Mouse (Mus musculus): ENCODE results near the gene Arhgap10. TPM values are rescaled to one million over a fixed set of nuclear protein-coding genes. Genes with fewer than 3 reads are reported as not detected.

Gene Arhgap10
- total RNA-seq, 1 experiment from 2014 or later: 20.6 TPM

- DNase-seq: no peak
These were observed 237.8 kb downstream of the Arhgap10 start for GRCm38 (mm10) chr8:77279977-77280376.

- DNase-seq: no peak
These were observed 239.5 kb downstream of the Arhgap10 start for GRCm38 (mm10) chr8:77278246-77278645.

GRCm38 (mm10) chr8:77276827-77277226, 240.9 kb downstream of the Arhgap10 start:
- peak; percentile 49 for DNase-seq

DNA sequence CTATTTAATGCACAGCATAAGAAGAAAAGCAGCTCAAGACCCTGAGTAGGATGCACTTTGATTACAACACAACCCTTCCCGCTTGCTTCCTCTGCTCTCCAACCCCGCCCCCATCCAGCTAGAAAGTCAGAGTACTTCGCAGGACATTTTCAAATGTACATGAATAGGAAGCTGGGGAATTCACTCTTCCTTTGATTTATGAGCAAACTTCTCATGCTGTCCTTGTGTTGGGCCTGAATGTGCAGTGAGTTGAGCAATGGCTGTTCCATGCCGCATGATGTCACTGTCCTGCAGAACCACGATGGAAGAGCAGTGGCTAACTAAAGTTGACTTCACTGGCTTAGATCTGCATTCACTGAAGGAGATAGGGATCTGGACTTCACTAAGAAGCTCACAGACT, 242.2 kb downstream of the Arhgap10 start:
- DNase-seq: peak; percentile 44

DNA sequence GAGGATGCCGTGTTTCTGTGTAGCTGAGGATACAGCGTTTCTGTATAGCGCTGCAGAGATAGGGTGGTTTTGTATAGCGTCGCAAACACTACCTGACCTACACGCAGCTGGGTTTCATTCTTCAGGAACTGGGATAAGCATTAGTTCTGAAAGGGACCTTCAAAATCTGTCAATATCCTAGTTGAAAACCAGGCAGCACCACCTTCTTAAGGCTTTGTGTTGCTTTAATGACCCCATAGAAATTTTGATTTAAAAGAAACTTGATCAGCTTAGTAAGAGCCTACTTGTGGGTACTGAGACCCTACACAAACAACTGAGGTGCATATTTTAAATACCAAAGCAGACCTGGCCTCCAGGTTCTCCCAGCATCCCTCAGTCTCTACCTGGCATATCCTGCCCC, 245.6 kb downstream of the Arhgap10 start:
- no peak for DNase-seq

GRCm38 (mm10) chr8:77267941-77268405, 249.8 kb downstream of the Arhgap10 start:
- DNase-seq: no peak

DNA sequence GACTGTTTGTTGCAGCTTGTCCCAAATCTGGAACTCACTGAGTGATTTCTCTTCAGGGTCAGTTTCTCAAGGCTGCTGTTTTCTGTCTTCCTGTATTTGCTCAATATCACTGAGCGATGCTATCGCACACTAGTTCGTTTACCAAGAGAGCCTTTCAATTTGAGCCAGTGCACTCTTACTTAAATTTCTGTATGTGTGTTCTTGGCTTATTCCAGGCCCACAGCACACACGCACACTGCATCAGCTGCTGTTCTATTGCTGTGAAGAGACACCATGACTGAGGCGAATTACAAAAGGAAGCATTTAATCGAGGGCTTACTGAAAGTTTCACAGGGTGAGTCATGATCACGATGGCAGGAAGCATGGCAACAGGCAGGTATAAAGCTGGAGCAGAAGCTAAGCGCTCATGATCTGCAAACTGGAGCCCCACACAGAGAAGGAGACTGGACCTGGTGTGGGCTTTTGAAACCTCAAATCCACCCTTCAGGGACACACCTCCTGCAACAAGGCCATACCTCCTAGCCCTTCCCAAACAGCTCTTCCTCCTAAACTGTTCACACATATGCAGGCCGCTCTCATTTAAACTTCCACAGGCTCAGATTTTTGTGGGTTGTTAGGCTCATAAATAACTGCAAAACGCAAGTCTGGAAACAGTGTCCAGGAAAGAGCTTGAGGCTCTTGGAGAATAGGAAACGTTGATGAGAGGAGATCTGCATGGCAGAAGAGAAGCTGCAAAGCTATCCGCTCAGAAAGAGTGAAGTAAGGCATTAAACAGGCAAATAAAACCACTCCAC, 255.3 kb downstream of the Arhgap10 start:
- DNase-seq: no peak

DNA sequence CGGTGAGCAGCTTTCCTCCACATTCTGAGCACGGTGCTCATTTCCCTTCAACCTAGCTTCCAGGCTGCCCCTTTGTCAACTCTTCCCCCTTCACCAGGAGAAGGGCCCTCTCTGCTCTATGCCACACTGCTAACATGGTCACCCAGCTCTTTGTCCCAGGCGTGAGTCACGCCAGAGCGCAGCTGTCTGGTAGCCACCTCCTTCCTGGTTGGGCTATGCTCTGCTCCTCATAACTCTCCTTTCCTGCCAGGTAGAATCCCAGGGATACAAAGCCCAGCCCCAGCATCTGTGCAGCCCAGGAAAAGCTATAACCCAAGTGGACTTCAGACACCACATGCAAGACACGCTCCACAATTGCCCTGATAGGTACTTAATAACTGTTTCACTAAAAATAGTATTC, 256.5 kb downstream of the Arhgap10 start:
- no peak for DNase-seq

DNA sequence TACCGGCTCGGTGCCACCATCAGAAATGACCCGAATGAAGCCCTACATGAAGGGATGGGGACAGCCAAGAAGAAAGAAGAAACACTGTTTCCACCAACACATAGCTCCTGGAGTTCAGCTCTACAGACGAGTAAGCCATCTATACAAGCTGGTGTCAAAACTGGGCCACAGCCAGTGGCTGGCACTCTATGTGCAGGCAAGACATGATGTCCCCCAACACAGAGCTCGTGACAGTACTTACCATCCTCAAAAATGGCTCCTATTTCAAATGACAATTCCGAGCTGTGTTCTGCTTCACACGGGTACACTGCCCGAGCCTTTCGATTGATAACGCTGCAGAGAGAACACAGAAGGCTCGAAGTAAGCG, 260.7 kb downstream of the Arhgap10 start:
- no peak for DNase-seq

- no peak for DNase-seq
These were observed 261.2 kb downstream of the Arhgap10 start for GRCm38 (mm10) chr8:77256450-77257084.

GRCm38 (mm10) chr8:77254466-77254865, 263.3 kb downstream of the Arhgap10 start:
- no peak for DNase-seq

GRCm38 (mm10) chr8:77251134-77251533, 266.6 kb downstream of the Arhgap10 start:
- DNase-seq: no peak

DNA sequence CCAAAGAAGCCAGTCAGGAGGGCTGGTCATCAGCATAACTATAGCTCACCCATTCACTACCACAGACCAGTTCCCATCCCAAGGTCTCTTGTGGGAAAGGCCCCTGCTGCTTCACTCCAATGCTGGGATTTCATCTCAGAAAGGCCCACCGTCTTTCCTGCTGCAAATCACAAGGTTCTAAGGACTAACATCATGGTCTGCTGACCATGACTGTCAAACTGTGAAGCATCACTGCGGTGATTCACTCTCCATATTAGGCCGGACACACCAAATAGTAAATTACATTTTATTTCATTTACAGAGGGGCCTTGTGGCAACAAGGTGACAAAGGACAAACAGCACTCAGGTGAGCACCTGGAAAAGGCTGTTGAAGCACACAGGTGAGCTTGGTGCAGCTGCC, 267.7 kb downstream of the Arhgap10 start:
- no peak for DNase-seq

DNA sequence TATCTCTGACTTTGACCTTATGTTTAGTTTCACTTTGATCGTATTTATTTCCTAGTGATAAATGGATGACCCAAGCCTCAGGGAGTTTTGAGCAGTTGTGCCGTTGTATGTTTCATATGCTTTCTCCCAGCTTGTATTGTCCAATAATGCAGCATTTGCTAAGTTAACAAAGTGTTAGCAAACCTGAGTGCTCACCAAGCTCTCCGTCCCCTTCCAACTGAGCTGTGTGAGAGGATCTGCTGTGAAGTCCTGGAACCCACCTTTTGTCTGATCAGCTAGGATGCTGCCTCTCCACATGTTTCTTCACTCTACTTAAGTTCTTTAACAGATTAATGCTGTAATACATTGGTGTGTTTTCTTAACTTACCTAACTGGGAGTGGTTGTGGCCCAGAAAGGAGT, 276.4 kb downstream of the Arhgap10 start:
- DNase-seq: no peak

- no peak for DNase-seq
These were observed 278.3 kb downstream of the Arhgap10 start for GRCm38 (mm10) chr8:77239462-77239861.

GRCm38 (mm10) chr8:77236701-77237100, 281.1 kb downstream of the Arhgap10 start:
- peak; percentile 15 for DNase-seq

GRCm38 (mm10) chr8:77232411-77232810, 285.3 kb downstream of the Arhgap10 start:
- no peak for DNase-seq

GRCm38 (mm10) chr8:77231834-77232233, 285.9 kb downstream of the Arhgap10 start:
- no peak for DNase-seq

DNA sequence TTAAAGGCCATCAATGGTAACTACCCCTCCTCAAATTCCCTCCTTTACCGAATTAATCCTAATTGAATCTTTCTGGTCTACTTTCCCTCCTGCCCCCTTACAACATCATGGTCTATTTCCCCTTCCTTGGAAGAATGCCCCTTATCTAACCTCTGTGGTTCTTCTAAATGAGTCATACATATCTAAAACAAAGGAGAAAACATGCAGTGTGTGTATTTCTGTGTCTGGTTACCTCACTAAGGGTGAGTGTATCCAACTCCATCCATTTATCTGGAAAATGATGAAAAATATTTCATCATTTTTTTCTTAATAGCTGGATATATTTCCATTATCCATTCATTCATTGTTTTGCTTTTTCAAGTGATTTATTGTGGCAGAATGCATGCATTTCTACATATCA, 286.5 kb downstream of the Arhgap10 start:
- DNase-seq: no peak

DNA sequence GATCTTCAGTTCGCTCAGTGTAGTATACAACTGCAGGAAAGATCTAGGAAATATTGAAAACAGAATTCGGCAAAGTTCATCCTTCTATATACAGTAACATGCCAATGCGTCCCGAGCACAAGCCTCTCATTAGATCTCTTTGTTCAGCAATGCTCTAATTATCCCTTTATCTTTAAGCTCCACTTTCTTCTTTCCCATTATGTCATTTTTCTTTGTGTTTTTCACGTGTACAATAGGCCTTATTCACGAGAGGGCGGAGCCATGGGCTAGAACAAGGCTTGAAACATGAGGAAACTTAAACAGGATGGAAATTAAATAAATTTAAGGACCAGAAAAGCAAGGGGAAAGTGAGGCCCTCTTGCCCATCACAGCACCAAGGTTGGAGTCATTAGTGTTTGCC, 289.1 kb downstream of the Arhgap10 start:
- DNase-seq: no peak

- DNase-seq: no peak
These were observed 290.0 kb downstream of the Arhgap10 start for GRCm38 (mm10) chr8:77227742-77228141.

DNA sequence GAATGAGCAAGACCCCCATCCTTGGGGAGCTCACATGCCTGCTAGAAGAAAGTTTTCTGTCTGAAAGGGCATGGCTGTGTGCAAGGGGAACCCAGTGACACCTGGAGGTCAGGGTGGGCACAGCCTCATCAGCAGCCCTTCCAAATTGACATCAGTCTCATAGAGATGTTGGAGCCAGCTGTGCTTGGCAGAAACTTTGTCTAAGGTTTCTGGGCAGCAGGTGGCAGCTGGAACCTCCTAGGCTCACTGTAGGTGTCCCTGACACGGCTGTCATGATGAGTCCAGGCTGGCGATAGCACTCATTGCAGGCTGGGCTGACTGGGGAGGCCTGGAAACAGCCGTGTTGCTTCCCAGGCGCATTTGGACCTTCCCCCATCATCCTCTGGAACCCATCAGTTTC, 294.6 kb downstream of the Arhgap10 start:
- no peak for DNase-seq

GRCm38 (mm10) chr8:77215191-77215590, 302.6 kb downstream of the Arhgap10 start:
- DNase-seq: no peak

DNA sequence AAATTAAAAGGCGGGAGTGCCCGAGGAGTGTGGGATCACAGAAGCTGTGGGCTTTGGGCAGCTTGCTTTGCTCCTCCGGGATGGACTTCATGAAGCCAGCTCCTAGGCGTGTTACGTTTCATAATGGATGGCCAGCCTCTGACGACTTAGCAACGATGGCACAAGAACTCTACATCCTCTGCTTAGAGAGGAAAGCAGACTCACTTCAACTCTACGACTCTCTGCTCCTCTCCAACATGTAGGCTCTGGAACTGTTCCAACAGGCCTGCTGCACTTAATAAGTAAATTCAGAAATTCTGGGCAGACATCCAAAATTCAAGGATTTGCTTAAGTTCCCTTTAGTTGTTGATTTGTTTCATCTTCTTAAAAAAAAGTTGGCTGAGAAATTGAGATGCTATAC, 303.1 kb downstream of the Arhgap10 start:
- no peak for DNase-seq
